Mouse (Mus musculus) midbrain, embryonic 14.5 days (tissue): Measurements from ENCODE around the gene Oas1h. TPM values are rescaled to one million over a fixed set of nuclear protein-coding genes. Genes with fewer than 3 reads are reported as not detected.

Experiments used
- microRNA-seq: library from miRNA; unstranded; fragments of <30 nt; microRNA quantifications from one replicate; pipeline ENCODE4, GENCODE M21; 2016
- polyA plus RNA-seq: library from polyadenylated mRNA; unstranded; fragments of >200 nt; fragmentation: Nextera tagmentation; extraction: Ambion mirVana; gene quantifications from 2 replicates; pipeline ENCODE4 v1.2.1, GENCODE M21; 2014

The Oas1h gene
- polyA plus RNA-seq, 1 experiment from 2014 or later, result not detected

Small RNAs within 50 kb of the gene (microRNA-seq; reads per million reads assigned to microRNA genes)
- gene Gm22907, result not detected

Other genes starting within 250 kb of the Oas1h start
- gene Rita1, start 248.8 kb upstream of the Oas1h start, polyA plus RNA-seq, result 20.6 and 25.5 TPM in 2 replicates
- gene Ddx54, start 248.7 kb upstream of the Oas1h start, polyA plus RNA-seq, result 29.4 and 31.9 TPM in 2 replicates
- gene Cfap73, start 227.2 kb upstream of the Oas1h start, polyA plus RNA-seq, result 0.32 TPM in 1 of 2 replicates, not detected in the other
- gene Rasal1, start 212.6 kb upstream of the Oas1h start, polyA plus RNA-seq, result 0.84 and 1.3 TPM in 2 replicates
- 50.0 and 61.4 TPM in 2 replicates for gene Dtx1, start 149.5 kb upstream of the Oas1h start, polyA plus RNA-seq
- 0.43 TPM in 1 of 2 replicates, not detected in the other for gene Oas2, start 111.6 kb upstream of the Oas1h start, polyA plus RNA-seq
- gene Oas3, start 83.8 kb upstream of the Oas1h start, polyA plus RNA-seq, result 1.1 TPM in 2 replicates
- 0.12 and 0.23 TPM in 2 replicates for gene Oas1e, start 65.9 kb upstream of the Oas1h start, polyA plus RNA-seq
- gene Oas1c, start 48.9 kb upstream of the Oas1h start, polyA plus RNA-seq, result 0.22 and 0.36 TPM in 2 replicates
- gene Oas1f, start 14.1 kb upstream of the Oas1h start, polyA plus RNA-seq, result not detected in 2 replicates
- 1.3 TPM in 1 of 2 replicates, not detected in the other for gene Oas1g, start 26.2 kb downstream of the Oas1h start, polyA plus RNA-seq
- 3.1 TPM in 1 of 2 replicates, not detected in the other for gene Oas1a, start 46.1 kb downstream of the Oas1h start, polyA plus RNA-seq
- not detected in 2 replicates for gene Oas1d, start 53.1 kb downstream of the Oas1h start, polyA plus RNA-seq
- 15.6 and 15.8 TPM in 2 replicates for gene Rph3a, start 148.7 kb downstream of the Oas1h start, polyA plus RNA-seq